Mouse (Mus musculus) adrenal gland, adult (tissue): ENCODE measurements at regions not wholly inside any gene's neighbourhood (a gene's known extent, or its start where the extent isn't known, plus 50 kb on each side); places are given as distances from the start of the nearest gene placed in this dataset.
"Not testable (repeated sequence)": the region's sequence is repeated elsewhere in the genome, so short reads cannot be mapped to it uniquely, and the experiment has no call there.

Experiments
- DNase-seq, 2 experiments: peaks; one replicate each; pipeline ENCODE4 v3.0.0; 2022 to 2023; ENCODE audit warnings: low spot score in 1 of 2; ENCODE audit not compliant: inconsistent age in 2 of 2

DNA sequence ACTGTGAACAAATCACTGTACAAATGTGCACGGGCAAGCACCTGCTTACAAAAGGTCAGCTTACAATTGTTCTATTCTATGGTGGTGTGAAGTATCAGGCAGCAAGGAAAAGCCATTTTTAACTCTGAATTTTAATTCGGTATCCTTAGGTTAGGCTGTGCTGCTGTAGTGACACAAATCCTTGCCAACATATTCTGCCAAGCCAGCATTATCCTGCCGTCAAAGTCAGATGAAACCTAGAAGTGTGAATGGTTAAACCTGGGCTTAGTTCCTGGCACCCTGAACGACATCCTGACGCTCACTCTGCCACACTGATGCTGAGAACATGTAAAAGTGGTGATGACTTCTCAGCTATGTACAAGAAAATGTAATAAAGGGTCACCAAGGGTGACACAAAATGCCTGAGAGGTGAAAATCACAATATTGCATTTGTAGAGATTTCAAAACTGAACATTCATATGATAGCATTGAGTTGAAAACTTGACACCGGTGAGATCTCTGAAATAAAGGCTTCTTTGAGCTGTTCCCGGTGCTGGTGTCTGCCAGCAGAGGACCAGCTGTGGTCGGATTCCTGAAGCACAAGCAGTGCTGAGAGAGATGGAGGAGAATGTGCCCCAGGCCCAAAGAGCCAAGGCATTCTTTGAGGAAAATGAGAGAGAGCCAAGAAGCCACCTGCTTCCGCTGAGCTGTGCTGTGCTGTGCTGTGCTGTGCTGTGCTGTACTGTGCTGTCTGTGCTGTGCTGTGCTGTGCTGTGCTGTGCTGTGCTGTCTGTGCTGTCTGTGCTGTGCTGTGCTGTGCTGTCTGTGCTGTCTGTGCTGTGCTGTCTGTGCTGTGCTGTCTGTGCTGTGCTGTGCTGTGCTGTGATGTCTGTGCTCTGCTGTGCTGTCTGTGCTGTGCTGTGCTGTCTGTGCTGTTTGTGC, 195.9 kb downstream of the Tcp10c start:
- DNase-seq: no peak

- DNase-seq: not testable (repeated sequence)
Observed at GRCm38 (mm10) chr17:13550896-13551267, 196.5 kb downstream of the Tcp10c start.

- DNase-seq: not testable (repeated sequence)
Observed at GRCm38 (mm10) chr17:13551693-13552404, 197.5 kb downstream of the Tcp10c start.

- not testable (repeated sequence) for DNase-seq
Observed at GRCm38 (mm10) chr17:13552840-13553239, 198.5 kb downstream of the Tcp10c start.

GRCm38 (mm10) chr17:13555311-13556059, 201.1 kb downstream of the Tcp10c start:
- DNase-seq: peak; percentile 28 to 63

GRCm38 (mm10) chr17:13556060-13556660, 201.8 kb downstream of the Tcp10c start:
- not testable (repeated sequence) for DNase-seq

- no peak for DNase-seq
Observed at GRCm38 (mm10) chr17:13558863-13559262, 201.5 kb upstream of the Afdn start.

GRCm38 (mm10) chr17:13561342-13561741, 199.0 kb upstream of the Afdn start:
- DNase-seq: no peak

GRCm38 (mm10) chr17:13562974-13563373, 197.4 kb upstream of the Afdn start:
- no peak for DNase-seq

- DNase-seq: no peak
Observed at GRCm38 (mm10) chr17:13564800-13565199, 195.5 kb upstream of the Afdn start.

DNA sequence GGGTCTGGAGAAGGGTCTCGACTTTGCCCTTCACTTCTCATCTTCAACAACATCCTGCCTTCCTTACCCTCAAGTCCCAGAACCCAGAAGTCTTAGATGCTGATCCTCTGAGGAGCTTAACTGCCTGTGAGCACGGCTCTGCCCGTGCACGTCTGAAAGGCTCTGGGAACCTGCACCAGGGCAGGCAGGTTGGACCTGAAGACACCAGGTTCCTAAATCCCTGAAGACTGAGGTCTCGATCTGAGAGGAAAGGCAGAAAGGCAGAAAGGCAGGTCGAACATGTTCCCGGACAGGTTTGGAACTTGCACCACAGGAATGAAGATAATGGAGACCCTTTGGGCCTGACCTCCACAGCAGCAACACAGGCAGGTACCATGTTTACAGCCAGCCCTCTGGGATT, 193.7 kb upstream of the Afdn start:
- no peak for DNase-seq

DNA sequence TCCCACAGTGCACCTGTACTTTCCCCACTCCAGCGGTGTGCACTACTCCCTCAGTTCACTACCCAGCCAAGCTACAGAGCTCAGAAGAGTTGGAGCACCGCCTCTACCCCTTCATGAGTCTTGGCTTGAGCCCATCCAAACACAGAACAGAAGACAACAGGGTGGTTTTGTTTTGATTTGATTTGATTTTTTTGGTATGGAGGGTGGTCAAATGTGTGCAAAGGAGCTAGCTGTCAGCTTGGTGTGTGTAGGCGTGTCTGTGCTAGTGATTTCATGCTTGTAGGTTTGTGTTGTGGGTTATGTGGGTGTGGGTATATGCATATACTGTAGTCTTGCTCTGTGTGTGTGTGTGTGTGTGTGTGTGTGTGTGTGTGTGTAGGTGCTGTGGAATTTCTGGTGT, 193.2 kb upstream of the Afdn start:
- DNase-seq: no peak

DNA sequence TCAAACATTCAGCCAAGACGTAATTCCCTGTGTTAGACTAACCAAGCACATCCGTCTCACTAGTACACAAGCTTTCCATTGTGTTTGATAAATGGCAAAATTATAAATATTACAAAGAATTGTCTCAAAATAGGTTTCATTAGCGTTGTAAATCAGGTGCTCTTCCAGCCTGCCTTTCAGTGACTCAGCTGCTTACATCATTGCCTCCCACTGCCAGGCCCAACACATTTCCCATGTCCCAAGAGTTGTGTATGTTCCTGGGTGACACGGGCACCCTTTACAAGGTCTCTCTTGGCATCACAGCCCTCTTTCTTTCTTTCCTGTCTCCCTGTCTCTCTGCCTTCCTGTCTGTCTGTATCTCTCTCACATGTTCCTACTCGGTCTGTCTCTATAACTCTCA, 189.5 kb upstream of the Afdn start:
- DNase-seq: peak; percentile 34 to 60

DNA sequence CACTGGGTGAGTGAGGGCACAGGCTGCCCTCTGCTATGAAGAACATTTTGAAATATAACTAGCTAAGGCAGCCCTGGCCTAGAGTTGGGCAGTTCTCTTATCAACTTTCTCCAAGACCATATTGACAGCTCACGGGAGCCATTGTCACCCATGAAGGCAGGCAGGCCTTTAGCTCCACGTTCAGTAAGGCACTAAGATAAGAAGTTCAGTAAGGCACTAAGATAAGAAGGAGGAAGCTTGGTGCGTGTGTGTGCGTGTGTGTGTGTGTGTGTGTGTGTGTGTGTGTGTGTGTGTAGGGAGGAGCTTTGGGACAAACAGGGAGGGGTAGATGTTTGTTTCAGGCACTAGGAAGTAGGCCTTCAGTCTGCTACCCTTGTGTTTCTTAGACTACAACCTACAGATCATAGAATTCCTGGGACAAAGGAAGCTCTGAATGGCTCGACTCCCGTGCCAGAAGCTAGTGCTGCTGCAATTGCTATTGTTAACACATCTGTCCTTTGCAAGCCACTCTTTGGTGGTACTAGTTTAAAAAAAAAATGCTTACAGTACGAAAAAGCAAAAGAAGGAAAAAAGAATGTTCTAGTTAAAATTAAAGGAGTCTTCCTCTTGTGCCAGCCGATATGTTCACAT, 188.0 kb upstream of the Afdn start:
- no peak for DNase-seq

- DNase-seq: no peak
Observed at GRCm38 (mm10) chr17:13573036-13573435, 187.3 kb upstream of the Afdn start.

DNA sequence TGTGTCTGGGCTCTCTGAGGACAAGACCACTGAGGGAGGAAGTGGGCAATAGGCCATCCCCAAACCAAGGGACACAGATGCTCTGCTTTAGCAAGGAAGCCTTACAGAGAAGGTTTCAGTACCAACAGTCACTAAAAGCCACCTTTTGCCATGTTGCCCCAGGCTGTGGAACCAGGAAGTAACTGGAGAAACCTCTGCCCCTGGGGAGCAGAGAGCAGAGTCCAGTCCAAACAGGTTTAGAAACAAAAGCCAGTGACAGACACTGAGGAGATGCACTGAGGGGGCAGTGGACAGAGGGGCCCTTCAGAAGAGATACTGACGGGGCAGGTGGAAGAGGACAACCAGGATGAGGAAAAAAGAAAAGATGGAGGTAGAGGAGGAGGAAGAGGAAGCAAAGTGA, 186.2 kb upstream of the Afdn start:
- no peak for DNase-seq

- DNase-seq: no peak
Observed at GRCm38 (mm10) chr17:13574682-13575444, 185.5 kb upstream of the Afdn start.

GRCm38 (mm10) chr17:13577798-13578197, 182.5 kb upstream of the Afdn start:
- DNase-seq: no peak

DNA sequence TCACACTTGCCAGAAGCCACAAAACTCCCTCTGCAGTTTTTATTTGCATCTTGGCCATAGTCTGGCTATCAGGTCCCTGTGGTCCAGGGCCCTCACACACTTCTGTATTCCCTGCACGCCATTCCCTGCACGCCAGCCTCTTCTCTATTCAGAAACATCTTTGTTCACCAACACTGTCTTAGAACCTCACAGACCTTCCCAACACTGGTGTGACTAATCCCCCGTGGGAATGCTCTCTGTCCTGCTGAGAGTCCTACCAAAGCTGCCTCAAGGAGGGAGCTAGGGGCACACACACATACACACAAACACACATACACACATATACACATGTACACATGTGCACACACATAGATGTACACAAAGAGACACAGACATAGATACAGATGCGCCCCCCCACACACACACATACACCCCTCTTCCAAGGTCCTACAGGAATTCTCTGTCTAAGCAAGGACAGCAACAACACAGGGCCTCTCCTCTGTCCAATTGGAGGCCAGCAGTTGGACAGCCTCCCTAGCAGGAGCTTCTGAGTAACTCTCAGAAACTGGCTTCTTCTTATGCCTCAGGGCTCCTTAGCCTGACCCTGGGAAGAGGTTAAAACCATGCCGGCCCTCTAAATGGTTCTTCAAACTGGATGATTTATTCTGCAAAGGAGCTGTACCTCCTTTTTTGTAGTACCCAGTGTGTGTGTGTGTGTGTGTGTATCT, 179.0 kb upstream of the Afdn start:
- no peak for DNase-seq
